Mouse (Mus musculus) heart, adult 8-10 months (tissue): ENCODE data around the gene Ugt1a10. TPM values are rescaled to one million over a fixed set of nuclear protein-coding genes. Genes with fewer than 3 reads are reported as not detected.
"Not testable (repeated sequence)": the region's sequence is repeated elsewhere in the genome, so short reads cannot be mapped to it uniquely, and the experiment has no call there.

Experiments
- DNase-seq: peaks from one replicate; pipeline ENCODE4 v3.0.0; 2022; ENCODE audit warnings: low spot score
- total RNA-seq, 4 experiments: library from RNA; stranded (reverse); gene quantifications; 2 replicates each; pipeline ENCODE4 v1.2.4; 2022

Gene Ugt1a10
- total RNA-seq, 4 experiments from 2014 or later = not detected

GRCm38 (mm10) chr1:88138145-88138544, 83.0 kb downstream of the Ugt1a10 start:
- no peak for DNase-seq

GRCm38 (mm10) chr1:88140492-88140891, 85.3 kb downstream of the Ugt1a10 start:
- not testable (repeated sequence) for DNase-seq

DNA sequence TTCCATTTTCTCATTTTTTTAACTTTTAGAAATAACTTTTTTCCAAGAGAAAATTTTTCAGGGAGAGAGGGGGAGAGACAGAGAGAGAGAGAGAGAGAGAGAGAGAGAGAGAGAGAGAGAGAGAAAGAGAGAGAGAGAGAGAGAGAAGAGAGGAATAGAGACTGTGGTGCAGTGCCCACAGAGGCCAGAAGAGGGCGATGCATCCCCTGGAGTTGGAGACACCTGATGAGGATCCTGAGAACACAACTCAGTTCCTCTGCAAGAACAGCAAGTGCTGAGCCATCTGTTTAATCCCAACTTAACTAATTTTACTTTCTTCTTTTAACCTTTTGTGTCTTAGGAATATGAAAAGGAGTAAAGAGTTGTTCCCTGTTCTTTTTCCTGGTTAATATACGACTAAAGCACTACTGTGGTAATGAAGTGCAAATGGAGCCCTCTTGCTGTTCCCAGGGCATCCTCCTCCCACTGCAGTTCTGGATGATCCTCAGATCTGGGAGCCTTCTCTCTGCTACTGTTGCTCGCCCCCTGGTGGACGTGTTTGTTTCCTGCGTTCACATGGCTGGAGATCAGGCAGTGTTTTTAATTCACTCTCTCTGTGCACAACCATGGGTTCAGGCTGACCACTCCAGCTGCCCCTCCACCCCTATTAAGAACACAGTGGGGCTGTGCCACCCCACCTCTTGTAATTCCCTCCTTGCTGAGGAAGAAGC, 88.9 kb downstream of the Ugt1a10 start:
- peak; percentile 17 for DNase-seq

DNA sequence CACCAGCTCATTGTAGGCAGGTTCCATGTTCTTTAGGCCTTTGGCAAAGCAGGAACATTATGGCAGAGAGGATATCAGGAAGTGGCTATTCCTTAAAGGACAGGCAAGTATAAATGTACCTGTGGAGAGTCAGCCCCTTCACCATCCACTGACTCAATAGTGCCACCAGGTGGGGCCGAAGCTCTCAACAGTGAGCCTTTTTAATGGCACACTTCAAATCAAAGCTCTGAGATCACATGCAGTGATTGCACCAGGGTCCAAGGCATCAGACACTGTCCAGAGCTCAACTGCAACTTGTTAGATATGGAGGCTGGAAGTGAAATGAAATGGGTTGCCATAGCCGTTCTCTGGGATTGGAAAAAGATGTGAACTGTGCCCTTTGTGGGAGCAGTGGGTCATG, 90.1 kb downstream of the Ugt1a10 start:
- DNase-seq = not testable (repeated sequence)

GRCm38 (mm10) chr1:88150133-88150532, 94.9 kb downstream of the Ugt1a10 start:
- not testable (repeated sequence) for DNase-seq

DNA sequence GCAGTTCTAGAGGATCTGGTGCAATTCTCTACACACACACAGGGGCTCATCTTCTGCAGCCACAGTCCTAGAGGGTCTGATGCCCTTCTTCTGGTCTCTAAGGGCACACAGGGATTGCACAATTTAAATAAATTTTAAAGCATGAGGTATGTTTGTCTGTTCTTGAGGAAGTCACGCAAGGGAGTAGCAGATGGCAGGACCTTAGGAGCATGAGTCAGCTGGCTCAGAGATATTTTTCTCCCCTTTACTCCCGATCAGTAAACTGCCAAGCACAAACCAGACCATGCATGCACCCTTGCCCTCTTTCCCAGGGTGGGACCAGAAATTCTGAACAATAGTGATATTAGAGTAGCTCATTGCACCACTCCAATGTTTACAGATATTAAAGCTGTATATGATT, 103.2 kb downstream of the Ugt1a10 start:
- DNase-seq = no peak

- no peak for DNase-seq
Observed at GRCm38 (mm10) chr1:88165711-88166110, 110.5 kb downstream of the Ugt1a10 start, which contains the start of gene Ugt1a5. Gene Ugt1a5, plus strand, starts transcription at chr1:88166012.

DNA sequence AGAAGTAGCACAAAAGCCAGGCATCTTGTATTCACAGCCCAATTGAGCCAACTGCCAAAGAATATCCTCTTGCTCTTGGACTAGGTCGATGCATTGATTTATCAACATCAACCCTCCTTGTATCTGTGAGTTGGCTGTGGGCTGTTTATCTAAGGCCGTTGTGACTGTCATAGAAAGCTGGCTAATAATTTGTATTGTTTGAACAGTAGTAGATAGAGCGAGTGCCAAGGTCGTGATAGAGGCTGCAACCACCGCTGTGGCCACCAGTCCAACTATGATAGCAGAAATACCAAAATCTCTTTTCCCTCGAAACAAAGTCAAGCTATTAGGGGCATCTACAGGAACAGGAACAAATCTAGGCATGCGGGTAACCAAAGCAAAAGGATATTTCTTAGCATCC, 117.0 kb downstream of the Ugt1a10 start:
- DNase-seq = not testable (repeated sequence)

DNA sequence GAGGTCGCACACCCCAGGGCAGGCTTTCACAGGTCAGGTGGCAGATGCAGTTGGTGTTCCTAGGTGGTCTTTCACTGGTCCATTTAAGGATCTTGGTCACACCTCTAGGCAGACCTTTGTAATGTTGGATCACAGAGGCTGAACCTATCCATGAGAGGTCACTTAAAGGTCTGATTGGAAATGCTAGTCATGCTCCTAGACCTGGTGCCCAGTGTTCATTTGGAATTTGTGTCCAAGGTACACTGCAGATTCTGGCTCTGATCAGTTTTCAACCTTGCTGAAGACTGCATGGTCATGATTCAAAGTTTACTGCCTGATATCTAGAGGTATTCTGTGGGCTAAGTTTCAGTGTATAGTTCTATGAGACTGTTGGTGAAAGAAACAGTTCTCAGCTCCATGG, 124.5 kb downstream of the Ugt1a10 start:
- no peak for DNase-seq

DNA sequence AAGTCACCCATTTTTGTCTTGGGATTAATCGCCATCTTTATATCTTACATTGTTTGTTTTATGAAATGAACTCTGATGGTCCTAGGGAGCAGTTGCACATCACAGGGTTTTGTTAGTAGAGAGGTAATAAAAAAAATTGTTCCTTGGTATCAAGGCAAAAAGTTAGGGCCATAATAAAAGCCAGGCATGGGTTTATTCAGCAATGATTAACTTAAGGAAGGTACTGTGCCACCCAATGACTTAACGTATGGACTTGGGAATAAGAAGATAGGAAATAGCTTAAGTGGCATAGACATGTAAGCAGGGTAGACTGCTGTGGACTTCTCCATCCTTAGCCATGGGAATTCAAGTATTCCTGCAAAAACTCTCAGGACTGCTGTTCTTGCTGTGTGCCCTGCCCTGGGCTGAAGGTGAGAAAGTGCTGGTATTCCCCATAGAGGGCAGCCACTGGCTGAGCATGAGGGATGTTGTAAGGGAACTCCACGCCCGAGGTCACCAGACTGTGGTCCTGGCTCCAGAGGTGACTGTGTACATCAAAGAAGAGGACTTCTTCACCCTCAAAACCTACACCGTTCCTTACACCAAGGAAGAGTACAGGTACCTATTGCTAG, 131.2 kb downstream of the Ugt1a10 start:
- no peak for DNase-seq

- DNase-seq = no peak
Observed at GRCm38 (mm10) chr1:88192136-88192535, 136.9 kb downstream of the Ugt1a10 start.

DNA sequence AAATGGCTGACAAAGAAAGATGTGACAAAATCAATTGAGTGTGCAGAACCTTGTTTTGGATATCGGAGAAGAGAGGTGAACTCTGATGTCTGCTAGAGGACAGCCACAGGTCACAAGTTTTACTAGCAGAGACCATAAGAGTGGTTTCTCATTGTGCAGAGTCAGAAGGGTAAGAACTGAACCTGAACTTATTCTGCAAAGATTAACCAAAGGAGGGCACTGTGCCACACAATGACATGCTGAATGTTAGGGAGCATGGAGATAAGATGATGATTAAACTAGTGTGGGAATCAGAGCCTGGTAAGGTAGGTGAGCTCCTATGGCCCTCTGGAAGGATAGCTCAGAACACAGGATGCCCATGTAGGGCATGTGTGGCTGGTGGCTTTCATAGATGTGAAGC, 140.5 kb downstream of the Ugt1a10 start:
- no peak for DNase-seq

DNA sequence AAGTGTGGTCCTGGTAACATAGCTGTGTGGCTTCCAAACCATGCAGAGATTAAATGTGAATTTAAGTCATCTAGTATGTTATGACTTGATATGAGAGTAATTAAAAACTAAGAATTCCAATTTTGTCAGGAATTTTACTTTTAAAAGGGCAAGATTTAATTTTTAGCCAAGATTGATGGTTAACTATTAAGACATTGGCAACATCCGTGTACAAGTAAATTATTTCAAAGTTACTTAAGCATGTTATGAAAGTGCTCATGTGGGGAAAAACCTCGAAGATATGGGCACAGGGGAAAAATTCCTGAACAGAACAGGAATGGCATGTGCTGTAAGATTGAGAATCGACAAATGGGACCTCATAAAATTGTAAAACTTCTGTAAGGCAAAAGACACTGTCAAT, 142.3 kb downstream of the Ugt1a10 start:
- no peak for DNase-seq

DNA sequence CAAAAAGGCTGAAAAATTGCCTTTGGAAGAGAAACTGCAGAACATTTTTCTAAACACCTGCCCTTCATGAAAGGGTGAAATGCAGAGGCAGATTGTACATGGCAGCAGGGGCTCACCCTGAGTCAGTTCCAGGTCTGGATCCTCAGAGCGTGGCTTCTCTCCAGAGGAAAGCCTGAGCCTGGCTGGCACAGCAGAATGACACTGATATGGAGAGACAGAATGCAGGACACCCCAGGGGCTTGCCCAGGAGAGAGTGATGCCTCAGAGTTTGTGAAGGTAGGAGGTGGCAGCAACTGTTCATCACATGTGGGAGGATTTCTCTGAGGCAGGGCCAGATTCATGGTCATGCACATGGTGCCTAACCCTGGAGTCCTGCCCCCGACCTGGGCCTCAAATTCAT, 144.8 kb downstream of the Ugt1a10 start:
- DNase-seq = no peak

- DNase-seq = no peak
Observed at GRCm38 (mm10) chr1:88200456-88200855, 145.3 kb downstream of the Ugt1a10 start, which contains the start of gene Ugt1a2. Gene Ugt1a2, plus strand, starts transcription at chr1:88200601.

- no peak for DNase-seq
Observed at GRCm38 (mm10) chr1:88205294-88205922, 150.2 kb downstream of the Ugt1a10 start, which contains the start of gene Dnajb3. Gene Dnajb3, minus strand, starts transcription at chr1:88205782.

DNA sequence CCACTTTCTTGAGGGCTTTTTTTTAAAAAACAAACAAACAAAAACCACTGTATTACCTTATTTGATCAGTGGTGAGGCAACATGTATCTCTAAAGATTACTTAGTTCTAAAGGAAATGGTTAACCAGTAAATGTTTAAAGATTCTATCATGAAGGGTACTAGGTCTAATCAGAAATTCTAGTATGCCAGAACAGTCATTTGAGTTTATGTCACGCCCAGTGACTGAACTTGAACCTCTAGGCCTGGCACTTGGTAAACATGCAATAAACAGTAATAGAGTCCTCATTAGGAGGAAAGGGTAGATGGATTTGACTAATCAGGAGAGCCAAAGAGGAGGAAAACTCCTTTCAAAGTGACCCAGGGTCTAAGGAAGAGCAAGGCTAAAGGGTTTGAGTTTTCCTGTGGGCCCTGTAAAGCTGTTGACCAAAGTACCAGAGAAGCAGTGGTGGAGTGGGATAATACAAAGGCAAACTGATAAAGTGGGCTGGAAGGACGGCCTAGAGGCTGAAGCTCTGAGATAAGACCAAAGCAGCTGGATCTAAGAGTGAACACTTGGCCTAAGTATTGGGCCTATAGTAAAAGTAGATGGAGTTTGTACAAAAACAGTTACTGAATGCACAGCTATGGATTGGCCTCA, 151.8 kb downstream of the Ugt1a10 start:
- no peak for DNase-seq

- no peak for DNase-seq
Observed at GRCm38 (mm10) chr1:88211812-88212211, 156.6 kb downstream of the Ugt1a10 start, which contains the start of gene Ugt1a1. Gene Ugt1a1, plus strand, starts transcription at chr1:88211959.

DNA sequence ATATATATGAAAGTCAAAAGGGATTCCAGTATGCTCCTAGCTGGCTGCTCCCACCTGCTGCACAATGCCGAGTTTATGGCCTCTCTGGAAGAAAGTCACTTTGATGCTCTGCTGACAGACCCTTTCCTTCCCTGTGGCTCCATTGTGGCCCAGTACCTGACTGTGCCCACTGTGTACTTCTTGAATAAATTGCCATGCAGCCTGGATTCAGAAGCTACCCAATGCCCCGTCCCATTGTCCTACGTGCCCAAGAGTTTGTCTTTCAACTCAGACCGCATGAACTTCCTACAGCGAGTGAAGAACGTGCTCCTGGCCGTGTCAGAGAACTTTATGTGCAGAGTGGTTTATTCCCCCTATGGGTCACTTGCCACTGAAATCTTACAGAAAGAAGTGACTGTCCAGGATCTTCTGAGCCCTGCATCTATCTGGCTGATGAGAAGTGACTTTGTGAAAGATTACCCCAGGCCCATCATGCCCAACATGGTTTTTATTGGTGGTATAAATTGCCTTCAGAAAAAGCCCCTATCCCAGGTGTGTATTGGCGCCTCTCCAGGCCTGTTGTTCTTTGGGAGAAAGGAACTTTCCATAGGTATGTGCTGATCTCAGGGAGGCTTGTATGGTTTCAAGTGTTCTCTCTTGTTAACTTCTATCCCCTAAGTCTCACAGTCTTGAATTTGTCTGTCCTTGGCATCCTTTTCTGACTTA, 157.3 kb downstream of the Ugt1a10 start:
- DNase-seq = peak; percentile 5

GRCm38 (mm10) chr1:88213061-88213460, 157.9 kb downstream of the Ugt1a10 start:
- no peak for DNase-seq

DNA sequence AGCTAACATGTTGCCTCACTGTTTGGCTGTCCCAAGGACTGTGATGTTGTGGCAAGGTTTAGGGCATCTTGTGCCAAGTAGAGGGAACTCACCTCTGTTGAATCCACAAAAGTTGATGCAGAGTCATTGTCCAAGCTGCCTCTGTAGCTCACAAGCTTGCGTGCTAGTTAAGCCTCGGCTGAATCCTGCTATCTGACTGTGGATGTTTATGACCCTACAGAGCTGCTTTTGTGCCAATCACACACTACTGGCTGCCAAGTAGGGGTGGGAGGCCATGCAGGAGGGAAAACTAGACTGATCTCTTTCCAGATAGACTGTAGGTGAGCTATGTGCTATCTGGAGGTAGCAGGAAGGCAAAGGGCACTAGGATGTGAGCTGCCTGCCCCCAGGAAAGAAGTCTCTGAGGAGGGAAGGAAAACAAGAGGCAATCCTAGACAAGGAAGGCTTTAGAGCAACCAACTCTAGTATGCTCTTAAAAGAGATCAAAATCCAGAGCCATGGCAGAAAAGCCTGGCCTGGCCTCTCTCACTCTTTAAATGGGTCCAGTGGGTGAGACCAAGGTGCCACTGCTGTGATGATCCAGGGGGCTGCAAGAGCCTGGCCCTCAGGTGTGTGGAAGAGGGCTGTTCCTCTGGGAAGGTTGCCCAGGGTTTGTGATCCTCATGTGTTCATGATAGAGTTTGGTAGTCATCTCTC, 158.7 kb downstream of the Ugt1a10 start:
- DNase-seq = peak; percentile 9
